Mouse (Mus musculus) thymus, adult 2 months (tissue): ENCODE data around the gene Allc.

Source experiments
- CTCF ChIP-seq: fragments of 200-500 bp; IDR thresholded peaks from 2 replicates; pipeline ENCODE4 v1.5.1; 2012; ENCODE audit warnings: mild to moderate bottlenecking, control low read depth, low read length, moderate library complexity, borderline replicate concordance; ENCODE audit not compliant: control insufficient read depth, poor library complexity, insufficient read depth; ENCODE audit errors: extremely low read depth
- POLR2A ChIP-seq: fragments of 200-500 bp; IDR thresholded peaks from 2 replicates; pipeline ENCODE4 v1.6.1; 2012; ENCODE audit warnings: mild to moderate bottlenecking, low read length, control low read depth, moderate library complexity; ENCODE audit not compliant: control insufficient read depth, poor library complexity, insufficient read depth; ENCODE audit errors: extremely low read depth

DNA sequence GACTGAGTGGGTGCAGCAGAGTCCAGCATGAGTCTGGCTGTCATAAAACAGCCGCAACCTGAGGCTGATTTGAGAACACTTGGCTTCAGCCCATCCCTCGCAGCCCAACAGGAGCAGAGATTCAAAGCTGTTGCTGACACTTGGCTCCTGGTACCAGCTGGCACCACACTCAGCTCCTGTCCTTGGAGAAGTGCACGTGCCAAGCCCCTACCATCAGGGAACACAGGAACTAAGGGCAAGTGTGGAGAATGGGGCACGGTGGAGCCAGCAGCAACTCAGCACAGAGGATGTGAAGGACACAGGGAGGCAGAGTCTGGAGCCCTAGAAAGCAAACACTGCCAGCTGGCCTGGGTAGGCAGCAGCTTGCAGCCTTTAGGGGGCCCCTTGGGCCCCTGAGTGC is 19.9 kb upstream of the Allc start:
- TF ChIP-seq CTCF (no peak), POLR2A (no peak)
